Mouse (Mus musculus) fat pad, adult 2 months (tissue): ENCODE measurements around the gene Meiob.

ENCODE experiments used
- DNase-seq: peaks from one replicate; pipeline ENCODE4 v3.0.0-alpha.2; 2011; ENCODE audit warnings: low read depth, low spot score; ENCODE audit errors: extremely low read depth

Meiob gene

DNA sequence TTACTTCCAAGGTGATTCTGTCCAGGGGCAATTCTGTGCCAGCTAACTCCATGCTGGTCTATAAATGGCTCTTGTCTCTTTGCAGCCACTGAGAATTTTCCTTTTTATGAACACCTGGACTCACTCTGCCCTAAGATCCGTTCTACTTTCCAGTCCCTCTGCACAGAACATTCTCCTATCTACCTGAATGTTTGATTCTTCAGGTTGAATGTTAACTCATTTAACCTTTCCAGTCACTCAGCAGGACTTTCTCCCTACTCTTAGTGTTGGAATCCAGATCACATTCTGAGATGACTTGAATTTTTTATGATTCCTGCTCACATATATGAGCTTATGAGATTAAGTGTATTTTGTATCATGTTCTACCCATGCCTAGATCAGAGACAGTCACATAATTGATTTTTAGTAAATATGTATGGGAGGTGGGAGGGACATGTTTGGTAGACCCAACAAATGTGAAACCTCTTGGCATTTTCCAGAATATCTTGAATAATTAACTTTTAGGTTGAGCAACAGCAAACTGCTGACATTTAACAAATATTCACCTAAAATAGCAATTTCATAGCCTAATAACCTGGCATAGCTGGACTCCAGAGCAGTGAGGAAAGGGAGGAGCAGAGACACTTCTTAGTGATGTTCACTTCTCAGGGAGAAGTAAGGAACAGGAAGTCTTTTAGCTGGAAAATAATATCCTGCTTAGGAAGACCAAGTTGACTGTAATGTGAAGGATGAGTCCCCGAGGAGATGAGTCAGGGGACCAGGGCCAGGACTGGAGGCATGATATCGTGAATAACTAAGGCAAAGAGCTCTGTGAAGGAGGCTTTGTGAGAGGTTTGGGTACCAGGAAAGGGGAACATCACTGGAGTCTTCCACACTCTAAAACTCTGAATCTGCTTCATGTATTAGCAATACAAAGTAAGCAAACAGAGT, 17.5 kb downstream of the Meiob start:
- no peak for DNase-seq

DNA sequence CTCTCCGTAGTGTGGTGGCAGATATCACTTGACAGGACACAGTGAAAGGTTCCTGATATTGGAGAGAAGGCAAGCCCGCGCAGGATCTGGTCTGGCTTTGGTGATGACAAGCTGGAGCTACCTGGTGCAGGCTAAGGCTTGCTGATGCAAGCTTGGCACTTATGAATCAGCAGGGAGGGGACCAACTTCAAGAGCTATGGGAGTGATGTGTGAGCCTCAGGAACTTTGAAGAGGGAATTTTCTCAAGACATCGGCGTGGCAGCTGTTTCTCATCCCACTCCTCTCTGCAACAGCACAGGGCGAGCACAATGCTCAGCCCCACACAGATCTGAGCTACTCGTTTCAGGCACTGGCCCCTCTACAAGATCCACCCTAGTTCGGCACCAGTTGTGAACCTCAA, 35.8 kb downstream of the Meiob start, which contains the start of gene Hagh:
Hagh (plus strand) TSS at position 302 of the 400 bp plus-strand sequence.
- DNase-seq: no peak

DNA sequence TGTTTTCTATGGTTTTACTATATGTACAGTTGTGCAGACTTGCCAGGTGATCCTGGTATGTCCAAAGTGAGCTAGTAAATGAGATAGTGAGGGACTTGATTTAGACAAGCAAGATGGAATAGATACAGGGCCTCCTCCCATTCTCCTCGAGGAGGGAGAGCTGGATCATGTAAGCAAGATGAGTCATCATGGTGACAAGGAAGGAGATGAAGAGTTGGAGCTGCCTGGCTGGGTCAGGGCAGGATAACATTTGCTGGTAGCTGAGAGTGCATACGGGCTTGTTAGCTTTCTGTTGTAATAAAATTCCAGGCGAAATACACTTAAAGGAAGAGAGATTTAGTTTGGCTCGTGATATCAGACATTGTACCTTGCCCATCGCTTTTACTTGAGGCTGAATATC, 36.3 kb downstream of the Meiob start:
- DNase-seq: no peak

DNA sequence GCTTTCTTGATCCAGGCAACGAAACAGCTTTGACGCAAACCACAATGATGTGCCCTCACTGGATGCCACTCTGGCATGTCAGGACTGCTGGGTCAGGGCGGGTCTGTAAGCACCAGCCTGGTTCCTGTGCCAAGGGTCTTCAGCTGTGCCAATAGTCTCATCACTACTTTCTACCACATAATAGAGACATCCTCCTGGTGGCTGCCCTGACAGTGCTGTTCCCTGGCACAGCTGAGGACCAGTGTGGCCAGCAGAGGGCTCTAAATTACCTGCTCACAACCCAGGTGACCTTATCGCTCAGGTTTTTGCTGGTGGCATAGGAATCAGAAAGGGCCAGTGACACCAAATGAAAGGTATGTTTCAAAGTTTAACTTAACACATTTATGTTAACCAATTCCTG, 37.0 kb downstream of the Meiob start:
- DNase-seq: no peak

DNA sequence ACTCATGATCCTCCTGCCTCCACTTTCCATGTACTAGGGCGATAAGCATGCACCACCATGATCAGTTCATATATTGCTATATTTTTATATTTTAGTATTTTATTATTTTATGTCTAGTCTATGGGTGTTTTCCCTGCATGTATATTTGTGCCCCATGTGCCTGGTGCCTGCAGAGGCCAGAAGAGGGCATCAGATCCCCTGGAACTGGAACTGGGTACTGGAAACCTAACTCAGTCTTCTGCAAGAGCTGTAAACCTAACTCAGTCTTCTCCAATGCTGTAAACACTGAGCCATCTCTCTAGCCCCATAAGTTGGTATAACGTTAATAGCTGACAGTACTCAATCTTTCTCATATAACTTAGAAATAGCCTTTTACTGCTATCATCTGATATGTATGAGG, 38.5 kb downstream of the Meiob start:
- no peak for DNase-seq

DNA sequence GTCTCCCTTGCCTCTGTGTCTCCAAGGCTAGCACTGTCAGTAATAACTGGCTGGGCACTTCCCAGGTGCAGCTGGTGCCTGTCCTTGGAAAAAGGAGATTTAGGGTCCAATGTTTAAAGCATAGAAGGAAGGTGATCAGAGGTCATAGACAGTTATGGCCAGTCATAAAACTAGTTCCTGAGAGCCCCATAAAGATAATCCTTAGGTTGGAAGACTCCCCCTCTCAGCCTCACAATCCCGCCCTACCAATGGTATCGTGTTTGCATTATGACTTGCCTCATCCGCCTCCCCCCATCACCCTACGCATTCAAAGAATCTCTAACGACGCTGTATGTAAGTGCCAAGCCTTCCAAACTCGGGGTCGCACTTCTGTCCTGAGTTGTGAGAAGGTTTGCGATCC, 40.4 kb downstream of the Meiob start:
- DNase-seq: no peak

DNA sequence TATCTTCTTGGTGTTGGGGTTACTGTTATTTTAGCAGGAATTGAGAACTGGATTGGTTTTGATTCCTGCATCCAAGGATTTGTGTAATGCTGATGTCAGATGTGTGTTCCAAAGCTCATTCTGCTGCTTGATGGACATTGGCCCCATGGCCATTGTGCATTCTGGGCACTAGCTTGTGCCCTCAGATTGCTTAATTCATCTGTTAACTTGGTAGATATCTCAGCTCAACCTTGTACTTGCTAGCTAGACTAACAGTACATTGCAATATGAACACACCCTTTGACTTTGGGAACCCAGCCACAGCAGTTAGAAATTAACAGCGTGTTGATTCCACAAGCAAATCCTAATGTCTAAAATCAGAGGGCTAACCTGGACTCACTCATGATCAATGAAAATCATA, 43.3 kb downstream of the Meiob start:
- DNase-seq: no peak

DNA sequence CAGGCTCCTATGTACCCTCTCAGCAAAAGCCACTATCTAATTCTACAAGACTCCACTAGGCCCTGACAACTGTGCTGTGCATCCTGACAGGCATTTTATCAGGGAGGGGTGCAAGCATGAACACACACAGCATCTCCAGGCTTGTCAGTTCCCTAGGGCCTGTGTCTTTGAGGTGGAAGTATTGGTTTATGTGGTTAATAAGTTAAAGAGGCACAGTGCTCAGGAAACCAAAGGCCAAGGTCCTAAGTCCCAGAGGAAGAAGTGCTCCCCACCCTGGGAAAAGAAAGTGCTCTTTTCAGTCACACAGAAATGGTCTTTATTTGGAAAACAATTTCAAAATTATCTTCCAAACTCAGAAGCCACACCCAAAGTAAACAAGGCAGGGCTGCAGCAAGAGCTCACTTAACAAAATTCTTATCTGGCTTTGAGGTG, 44.5 kb downstream of the Meiob start:
- no peak for DNase-seq

DNA sequence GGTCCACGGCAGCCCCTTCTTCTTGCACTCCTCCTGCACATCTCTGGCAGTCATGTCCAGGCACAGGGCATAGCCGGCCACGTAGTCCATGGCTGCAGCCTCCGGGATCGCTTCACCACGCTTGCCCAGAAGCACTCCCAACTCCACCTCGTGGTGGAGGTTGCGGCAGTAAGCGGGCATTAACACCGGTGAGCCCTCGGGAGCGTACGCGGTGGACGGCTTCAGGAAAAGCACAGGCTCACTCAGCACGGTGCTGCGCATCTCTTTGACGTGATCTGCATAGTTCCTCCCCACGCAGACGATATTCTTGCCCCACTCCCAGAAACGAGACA, 45.6 kb downstream of the Meiob start:
- no peak for DNase-seq

DNA sequence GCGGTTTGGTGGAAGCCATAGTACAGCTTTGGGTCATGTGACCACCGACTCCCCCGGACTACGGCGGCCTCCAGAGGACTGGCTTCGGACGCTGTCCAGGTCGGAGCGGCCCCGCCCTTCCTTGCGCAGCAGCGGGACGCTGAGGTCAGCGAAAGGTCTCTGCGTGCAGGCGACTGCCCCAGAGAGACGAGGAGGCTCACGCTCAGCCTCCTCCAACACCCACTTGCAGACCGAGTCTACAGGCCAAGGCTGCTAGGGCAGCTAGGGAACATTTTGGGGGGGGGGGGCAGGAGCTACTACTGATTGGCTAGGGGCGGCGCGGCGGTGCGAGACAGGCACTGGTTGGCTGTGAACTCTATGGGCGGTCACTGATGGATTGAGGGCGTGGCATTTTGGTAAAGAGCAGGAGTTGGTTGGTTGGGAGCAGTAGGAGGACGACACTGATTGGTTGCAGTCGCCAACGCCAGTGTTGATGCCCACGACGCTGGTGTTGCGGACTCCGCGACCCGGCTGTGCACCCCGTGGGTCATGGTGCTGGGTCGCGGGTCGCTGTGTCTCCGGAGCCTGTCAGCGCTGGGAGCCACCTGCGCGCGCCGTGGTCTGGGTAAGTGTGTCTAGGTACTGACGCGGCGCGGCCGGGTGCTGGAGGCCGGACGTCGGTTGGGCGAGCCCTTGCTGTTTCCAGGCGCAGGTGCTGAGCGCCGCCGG, 46.1 kb downstream of the Meiob start, which contains the start of gene Fahd1:
Fahd1 (minus strand) TSS at position 300 of the 708 bp plus-strand sequence.
- peak; percentile 70 for DNase-seq

DNA sequence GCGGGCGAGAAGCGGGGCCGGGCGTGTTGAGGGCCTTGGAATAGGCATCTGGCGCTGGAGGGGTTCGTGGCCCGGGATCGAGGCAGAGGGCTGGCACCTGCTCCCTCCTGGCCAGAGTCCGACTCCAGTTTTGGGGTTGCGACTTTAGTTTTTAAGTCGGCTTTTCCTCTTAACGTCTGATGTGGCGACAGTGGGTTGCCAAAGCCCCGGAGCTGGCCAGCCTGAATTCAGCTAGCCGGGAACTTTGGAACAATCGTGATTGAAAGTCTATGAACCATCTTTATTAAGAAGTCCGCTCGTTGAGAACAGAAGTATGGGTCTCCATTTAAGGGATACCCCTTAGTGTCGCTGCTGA, 46.7 kb downstream of the Meiob start:
- DNase-seq: no peak

DNA sequence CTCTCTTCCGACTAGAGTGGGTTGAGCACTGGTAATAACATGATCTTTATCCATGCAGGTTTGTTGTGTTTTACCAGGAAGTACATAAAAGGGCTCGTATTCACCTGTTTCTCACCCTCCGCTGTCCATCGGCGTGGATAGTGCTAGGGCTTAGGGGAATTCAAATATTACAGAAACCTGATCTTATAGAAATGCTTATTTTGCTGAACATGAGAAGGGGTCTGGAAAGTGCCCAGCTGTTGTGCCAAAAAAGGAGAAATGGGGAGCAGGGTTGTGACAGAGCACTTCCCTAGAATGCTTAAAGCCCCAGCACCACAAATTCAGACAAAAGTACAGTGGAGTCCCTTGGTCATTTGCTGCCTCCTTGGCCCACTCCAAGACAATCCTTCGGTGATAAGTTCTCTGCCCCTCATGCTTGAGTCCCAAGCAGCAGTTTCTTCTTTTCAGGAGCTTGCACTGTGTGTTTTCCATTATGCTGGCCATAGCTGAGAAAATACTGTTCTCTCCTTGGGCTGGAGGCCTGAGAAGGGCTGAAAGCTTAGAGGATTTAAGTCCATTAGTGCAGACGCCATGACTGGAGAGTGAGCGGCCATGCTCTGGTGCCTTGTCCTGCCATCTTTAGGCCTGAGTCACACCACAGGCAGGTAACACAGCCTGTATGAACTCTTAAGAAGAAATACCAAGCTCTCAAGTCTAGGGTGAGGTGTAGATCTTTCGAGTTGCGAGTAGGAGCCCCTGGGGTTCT, 47.5 kb downstream of the Meiob start:
- DNase-seq: no peak

DNA sequence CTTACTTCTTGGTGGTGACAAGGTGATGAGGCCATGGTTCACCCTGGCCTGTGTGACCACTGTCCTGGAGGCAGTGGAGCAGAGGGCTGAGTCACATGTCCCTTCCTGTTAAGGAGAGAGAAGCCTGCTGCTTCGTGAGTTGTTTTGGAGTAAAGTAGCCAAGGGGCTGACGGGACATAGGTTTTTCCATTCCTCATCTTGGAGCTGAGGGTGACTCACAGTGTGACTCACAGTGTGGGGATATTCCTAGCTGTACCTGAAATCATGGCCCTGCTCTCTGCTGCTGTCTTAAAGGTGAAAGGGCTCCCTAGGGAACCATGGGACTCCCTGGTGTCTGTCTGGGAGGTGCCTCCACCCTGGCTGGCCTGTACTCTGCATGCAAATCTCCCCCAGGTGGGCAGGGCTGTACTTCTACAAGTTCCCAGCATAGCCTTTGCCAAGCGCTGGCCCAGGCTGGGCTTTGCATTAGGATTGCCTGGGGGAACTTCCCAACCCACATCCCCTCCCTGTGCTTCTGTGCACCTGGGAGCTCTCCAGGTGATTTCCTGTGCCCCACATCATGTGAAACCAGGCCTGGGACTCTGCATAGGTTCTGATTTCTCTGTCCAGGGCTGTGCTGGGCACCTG, 51.9 kb downstream of the Meiob start:
- no peak for DNase-seq

DNA sequence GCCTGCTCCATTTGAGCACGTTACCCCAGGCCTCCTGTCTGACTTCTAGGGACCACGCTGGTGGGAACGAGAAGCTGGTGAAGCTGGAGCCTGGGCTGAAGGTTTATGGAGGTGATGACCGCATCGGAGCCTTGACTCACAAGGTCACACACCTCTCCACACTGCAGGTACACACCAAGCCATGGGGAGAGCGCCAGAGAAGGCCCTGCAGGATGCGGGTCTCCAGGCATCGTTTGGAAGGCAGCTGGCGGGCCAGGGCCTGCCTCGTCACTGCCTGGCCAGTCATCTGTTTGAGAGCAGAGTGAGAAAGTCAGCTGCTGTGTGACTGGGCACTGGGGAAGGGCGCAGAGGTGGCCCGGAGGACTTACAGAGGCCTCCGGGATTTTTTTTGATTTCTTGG, 52.5 kb downstream of the Meiob start:
- DNase-seq: no peak

DNA sequence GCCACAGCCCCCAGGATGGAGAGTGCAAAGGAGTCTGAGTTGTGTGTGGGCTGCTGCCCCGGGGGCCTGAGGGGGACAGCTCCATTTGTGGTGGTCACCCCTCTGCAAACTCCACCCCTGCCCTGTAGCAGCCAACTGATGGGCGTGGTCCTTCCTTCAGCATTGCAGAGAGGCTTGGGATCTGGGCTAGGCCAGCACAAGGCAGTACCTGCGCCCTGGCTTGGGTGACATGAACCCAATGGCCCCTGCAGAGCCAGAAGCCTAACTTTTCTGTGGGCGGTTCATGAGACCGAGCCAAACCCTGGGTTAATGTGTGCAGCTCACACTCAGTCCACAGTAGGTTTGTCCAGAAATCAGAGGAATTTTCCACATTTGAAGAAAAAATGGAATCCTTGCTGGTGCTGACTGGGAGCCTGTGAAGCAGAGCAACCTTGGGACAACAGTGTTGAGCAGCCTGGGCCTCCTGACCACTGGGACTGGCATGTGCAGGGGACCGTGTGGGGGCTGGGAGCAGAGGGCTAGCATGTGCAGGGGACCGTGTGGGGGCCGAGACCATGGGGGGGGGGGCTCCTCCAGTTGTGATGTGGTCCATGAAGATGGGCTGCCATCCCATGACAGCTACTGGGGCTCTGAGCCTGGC, 53.9 kb downstream of the Meiob start:
- DNase-seq: no peak

DNA sequence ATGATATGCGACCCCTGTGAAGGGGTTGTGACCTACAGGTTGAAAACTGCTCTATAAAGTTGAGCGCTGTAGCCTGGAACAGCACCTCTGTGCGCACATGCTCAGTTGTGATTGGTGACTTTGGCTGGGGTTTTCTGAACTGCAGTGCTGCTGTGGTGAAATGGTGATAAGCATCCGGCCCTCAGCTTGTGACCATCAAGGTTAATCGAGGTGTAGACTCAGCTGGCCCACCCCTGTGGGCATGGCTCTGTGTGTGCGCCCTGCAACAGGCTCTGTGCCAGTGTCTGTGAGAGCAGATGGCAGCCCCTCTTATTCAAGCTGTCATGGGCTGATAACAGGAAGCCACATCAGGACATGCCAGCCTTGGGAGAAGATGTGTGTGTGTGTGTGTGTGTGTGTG, 54.9 kb downstream of the Meiob start:
- no peak for DNase-seq

DNA sequence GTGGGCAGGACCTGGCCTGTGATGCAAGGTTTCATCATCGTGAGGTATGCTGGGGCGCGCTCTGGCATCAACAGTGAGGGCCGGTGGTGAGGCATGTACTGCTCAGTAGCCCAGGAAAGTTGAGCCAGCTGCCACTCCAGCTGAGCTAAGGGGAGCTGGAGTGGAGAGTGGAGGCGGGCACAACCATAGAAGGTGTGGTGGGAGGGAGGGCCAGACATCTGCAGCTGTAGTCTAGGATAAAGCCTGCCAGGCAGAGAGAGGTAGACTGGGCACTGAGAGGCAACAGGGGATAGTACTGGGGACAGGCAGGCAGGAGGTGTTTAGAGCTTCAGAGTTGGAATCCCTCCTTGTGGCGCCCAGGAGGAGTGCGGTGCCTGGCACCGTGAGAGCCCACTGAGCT, 56.0 kb downstream of the Meiob start:
- DNase-seq: no peak

DNA sequence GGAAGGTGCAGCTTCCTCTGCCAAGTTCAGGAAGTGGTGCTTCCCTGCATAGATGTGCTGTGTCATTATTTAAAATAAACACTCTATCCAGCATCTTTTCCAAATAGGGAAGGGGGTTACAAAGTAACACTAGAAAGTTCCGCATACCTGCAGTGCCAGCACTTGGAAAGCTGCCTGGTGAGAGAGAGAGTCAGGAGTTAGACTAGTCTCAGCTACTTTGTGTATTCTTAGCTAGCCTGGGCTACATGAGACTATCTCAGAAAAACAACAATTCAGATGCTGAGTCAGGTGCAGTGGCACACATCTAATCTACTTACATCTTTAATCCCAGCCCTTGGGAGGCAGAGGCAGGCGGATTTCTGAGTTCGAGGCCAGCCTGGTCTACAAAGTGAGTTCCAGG, 57.7 kb downstream of the Meiob start:
- no peak for DNase-seq

DNA sequence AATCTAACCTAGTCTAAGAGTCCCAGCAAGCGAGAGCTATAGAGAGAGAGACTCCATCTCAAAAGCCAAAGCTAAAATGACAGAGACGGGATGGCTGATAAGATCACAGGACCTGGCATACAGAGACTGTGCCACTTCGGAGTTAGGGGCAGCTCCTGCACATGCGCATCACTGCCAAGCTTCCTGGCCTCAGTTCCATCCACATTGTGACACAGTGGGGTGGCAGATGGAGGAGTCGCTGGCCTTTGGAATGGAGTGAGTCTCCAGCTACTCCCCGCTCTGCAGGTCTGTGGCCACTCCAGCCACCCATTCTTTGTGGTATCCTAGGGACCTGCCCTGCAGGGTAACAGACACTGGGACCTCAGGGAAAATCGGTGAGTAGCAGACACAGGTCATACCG, 61.7 kb downstream of the Meiob start, which contains the start of gene Igfals:
Igfals (plus strand) TSS at position 222 of the 400 bp plus-strand sequence.
- DNase-seq: no peak

DNA sequence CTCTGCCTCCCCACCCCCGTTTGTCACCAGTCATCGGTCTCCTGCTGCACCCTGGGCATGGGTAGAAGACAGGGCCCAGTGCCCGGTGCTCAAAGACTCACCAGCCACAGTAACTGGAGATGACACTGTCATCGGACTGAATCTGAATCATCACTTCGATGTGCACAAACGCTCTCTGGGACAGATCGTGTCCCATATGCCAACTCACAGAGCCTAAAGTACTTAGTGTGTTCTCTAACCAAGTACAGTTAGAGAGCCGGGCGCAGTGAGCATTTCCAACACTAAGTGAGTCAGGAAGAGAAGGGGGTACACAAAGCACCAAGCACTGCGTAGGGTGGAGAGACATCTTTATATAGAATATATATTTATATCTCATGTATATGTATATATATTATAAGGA, 63.8 kb downstream of the Meiob start:
- no peak for DNase-seq
